Mouse (Mus musculus): Measurements from ENCODE around the gene Abca1. TPM values are rescaled to one million over a fixed set of nuclear protein-coding genes. Genes with fewer than 3 reads are reported as not detected.

The Abca1 gene
- 351 TPM for polyA plus RNA-seq (2014; fragmentation: Illumina TruSeq; extraction: RNeasy Lipid Tissue Mini Kit (QIAGEN cat#74804))

DNA sequence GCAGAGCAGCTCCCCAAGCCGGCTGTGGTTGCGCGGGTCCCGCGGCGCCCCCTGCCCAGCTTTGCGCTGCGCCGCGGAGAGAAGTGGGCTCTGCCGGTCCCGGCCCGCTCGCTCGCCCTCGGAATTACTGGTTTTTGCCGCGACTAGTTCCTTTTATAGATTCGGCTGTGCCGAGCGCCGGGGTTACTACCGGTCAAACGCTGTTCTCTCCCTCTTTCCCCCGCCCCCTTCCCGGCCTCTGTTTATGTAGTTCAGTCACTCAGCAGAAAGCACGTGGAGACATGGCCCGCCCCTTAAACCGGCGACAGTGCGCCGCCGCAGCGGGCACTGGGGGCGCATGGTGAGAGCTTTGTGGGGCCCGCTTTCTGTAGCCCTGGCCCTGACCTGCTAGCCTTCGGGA lies at the start of gene Abca1:
Abca1 (minus strand) TSS at position 129 of the 400 bp plus-strand sequence.

DNA sequence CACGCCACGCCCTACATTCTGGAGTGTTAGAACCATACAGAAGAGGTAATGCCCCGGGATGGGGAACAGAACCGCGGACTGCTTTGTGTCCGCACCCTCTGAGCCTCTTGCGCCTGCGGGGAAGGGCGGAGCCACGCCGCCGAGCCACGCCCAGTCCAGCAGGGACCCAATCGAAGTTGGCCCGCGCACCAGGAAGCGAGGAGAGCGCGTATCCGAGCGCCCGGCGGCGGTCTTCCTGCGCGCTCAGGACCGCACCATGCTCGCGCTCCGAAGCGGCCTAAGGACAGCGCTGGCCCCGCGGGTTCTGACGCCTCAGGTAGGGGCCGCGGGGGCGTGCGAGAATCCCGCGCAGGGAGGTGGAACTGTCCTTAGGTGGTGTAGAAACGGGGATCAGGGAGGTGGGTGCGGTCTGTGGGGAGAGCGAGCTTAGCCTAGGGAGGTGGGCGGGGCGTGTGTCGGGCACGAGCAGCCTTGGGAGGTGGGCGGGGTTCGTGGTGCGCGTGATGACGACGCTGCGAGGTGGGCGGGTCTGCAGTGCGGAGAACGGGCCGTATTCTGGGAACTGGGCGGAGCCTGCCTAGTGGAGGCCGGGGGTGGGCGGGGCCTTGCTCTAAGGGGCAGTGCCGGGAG lies 147.8 kb downstream of the Abca1 start, which contains the start of gene Nipsnap3b:
Nipsnap3b (plus strand) TSS at position 149 of the 630 bp plus-strand sequence.

DNA sequence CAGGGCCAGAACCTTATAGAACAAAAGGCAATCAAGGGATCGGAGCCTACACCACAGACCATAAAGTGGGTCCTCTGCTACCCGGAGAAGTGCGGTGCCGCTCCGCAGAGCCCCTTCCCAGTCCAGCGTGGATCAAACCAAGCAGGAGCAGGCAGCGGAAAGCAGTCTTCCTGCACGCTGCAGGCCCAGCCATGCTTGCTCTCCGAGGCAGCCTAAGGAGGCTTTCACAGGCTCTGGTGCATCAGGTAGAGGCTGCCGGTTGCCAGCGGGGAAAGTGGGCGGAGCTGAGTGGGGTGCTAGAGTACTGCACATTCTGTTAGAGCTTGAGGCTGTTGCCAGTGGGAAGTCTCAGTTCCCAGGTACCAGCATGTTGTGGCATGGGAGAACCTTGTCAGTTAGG lies 170.4 kb downstream of the Abca1 start, which contains the start of gene Nipsnap3a:
Nipsnap3a (plus strand) TSS at position 25 of the 400 bp plus-strand sequence.

Other genes starting within 250 kb of the Abca1 start
- gene Olfr272, start 240.7 kb downstream of the Abca1 start, polyA plus RNA-seq (2014; fragmentation: Illumina TruSeq; extraction: RNeasy Lipid Tissue Mini Kit (QIAGEN cat#74804)) = not detected
- gene Olfr270, start 195.3 kb downstream of the Abca1 start, polyA plus RNA-seq (2014; fragmentation: Illumina TruSeq; extraction: RNeasy Lipid Tissue Mini Kit (QIAGEN cat#74804)) = not detected
- gene Nipsnap3a, start 170.6 kb downstream of the Abca1 start, polyA plus RNA-seq (2014; fragmentation: Illumina TruSeq; extraction: RNeasy Lipid Tissue Mini Kit (QIAGEN cat#74804)) = not detected
- gene Nipsnap3b, start 148.0 kb downstream of the Abca1 start, polyA plus RNA-seq (2014; fragmentation: Illumina TruSeq; extraction: RNeasy Lipid Tissue Mini Kit (QIAGEN cat#74804)) = 64.7 TPM

Data from ovary, adult 10 weeks (tissue).